Mouse (Mus musculus): ENCODE results near the gene Zzz3. TPM values are rescaled to one million over a fixed set of nuclear protein-coding genes. Genes with fewer than 3 reads are reported as not detected.

Gene Zzz3
- polyA plus RNA-seq, 1 experiment from 2014 or later = 49.3 TPM

Other genes starting within 250 kb of the Zzz3 start
- 2.7 and 3.3 TPM in 2 replicates for gene Gipc2, start 229.2 kb upstream of the Zzz3 start, polyA plus RNA-seq (2015; fragmentation: Nextera tagmentation; extraction: Ambion mirVana)
- gene Dnajb4, start 185.2 kb upstream of the Zzz3 start, polyA plus RNA-seq (2015; fragmentation: Nextera tagmentation; extraction: Ambion mirVana) = 34.2 and 37.2 TPM in 2 replicates
- 325 and 338 TPM in 2 replicates for gene Fubp1, start 185.1 kb upstream of the Zzz3 start, polyA plus RNA-seq (2015; fragmentation: Nextera tagmentation; extraction: Ambion mirVana)
- 26.0 and 27.9 TPM in 2 replicates for gene Nexn, start 129.1 kb upstream of the Zzz3 start, polyA plus RNA-seq (2015; fragmentation: Nextera tagmentation; extraction: Ambion mirVana)
- 19.0 and 21.9 TPM in 2 replicates for gene Miga1, start 55.1 kb upstream of the Zzz3 start, polyA plus RNA-seq (2015; fragmentation: Nextera tagmentation; extraction: Ambion mirVana)
- gene Usp33, start 49.0 kb upstream of the Zzz3 start, polyA plus RNA-seq (2015; fragmentation: Nextera tagmentation; extraction: Ambion mirVana) = 44.1 and 50.6 TPM in 2 replicates

Measured in limb, embryonic 13.5 days (tissue).